Mouse (Mus musculus): Measurements from ENCODE around the gene Mrps31.

The Mrps31 gene

GRCm38 (mm10) chr8:22411282-22411702 is at the start of gene Mrps31:
Mrps31 (plus strand) TSS chr8:22411361.
- peak; percentile 66 for DNase-seq

GRCm38 (mm10) chr8:22376311-22376710 is 34.9 kb upstream of the Mrps31 start:
- DNase-seq, result no peak

GRCm38 (mm10) chr8:22376903-22377302 is 34.3 kb upstream of the Mrps31 start:
- DNase-seq, result peak; percentile 20

- DNase-seq, result no peak
Observed at GRCm38 (mm10) chr8:22380934-22381333, 30.2 kb upstream of the Mrps31 start.

GRCm38 (mm10) chr8:22382824-22383595 is 28.2 kb upstream of the Mrps31 start:
- DNase-seq, result no peak

GRCm38 (mm10) chr8:22385158-22385557 is 26.0 kb upstream of the Mrps31 start:
- DNase-seq, result no peak

GRCm38 (mm10) chr8:22389874-22390273 is 21.3 kb upstream of the Mrps31 start:
- no peak for DNase-seq

- DNase-seq, result no peak
Observed at GRCm38 (mm10) chr8:22390766-22391463, 20.2 kb upstream of the Mrps31 start.

GRCm38 (mm10) chr8:22394471-22394870 is 16.7 kb upstream of the Mrps31 start:
- no peak for DNase-seq

- DNase-seq, result no peak
Observed at GRCm38 (mm10) chr8:22395256-22395655, 15.9 kb upstream of the Mrps31 start.

GRCm38 (mm10) chr8:22397811-22398141 is 13.4 kb upstream of the Mrps31 start:
- no peak for DNase-seq

GRCm38 (mm10) chr8:22398142-22398951 is 12.8 kb upstream of the Mrps31 start, which contains the start of gene Slc25a15:
Slc25a15 (minus strand) TSS chr8:22398597.
- peak; percentile 85 for DNase-seq

GRCm38 (mm10) chr8:22399285-22399880 is 11.8 kb upstream of the Mrps31 start:
- no peak for DNase-seq

GRCm38 (mm10) chr8:22400593-22400992 is 10.6 kb upstream of the Mrps31 start:
- no peak for DNase-seq

GRCm38 (mm10) chr8:22403235-22403634 is 7.9 kb upstream of the Mrps31 start:
- DNase-seq, result no peak

GRCm38 (mm10) chr8:22405733-22406132 is 5.4 kb upstream of the Mrps31 start:
- DNase-seq, result no peak

- DNase-seq, result no peak
Observed at GRCm38 (mm10) chr8:22410688-22411281, 376 bp upstream of the Mrps31 start.

- DNase-seq, result no peak
Observed at GRCm38 (mm10) chr8:22411971-22412370, 810 bp downstream of the Mrps31 start.
